Mouse (Mus musculus): ENCODE data around the gene Dcakd. TPM values are rescaled to one million over a fixed set of nuclear protein-coding genes. Genes with fewer than 3 reads are reported as not detected.
A peak's percentile ranks its signal among the peaks of the same experiment; 100 is the strongest.

Dcakd gene
- polyA plus RNA-seq, 1 experiment from 2014 or later, result 276 TPM

- peak; percentile 65 for DNase-seq (ENCODE audit: low spot score)
- peaks cover 26% of the 10 kb centered on the region for H3K4me1 ChIP-seq (replicated peaks; ENCODE audit: control insufficient read depth, insufficient read depth, low read length)
- peak overlapping the region; percentile 55 for H3K9ac ChIP-seq (ENCODE audit: low read length)
Observed at GRCm38 (mm10) chr11:102945306-102946264, 82.5 kb downstream of the Dcakd start.

More at GRCm38 (mm10) chr11:102945306-102946264, 82.5 kb downstream of the Dcakd start:
- H3K9me3 ChIP-seq (ENCODE audit: control insufficient read depth, low read length), result no peaks in the 10 kb centered on the region
- peak overlapping the region; percentile 31 for H3K4me3 ChIP-seq (ENCODE audit: low read depth, low read length)
- peak overlapping the region; percentile 56 for H3K4me2 ChIP-seq (ENCODE audit: low read depth, low read length, severe bottlenecking)
- peaks cover 39% of the 10 kb centered on the region for H3K27me3 ChIP-seq (ENCODE audit: control insufficient read depth, insufficient read depth, low read length)
- WGBS, result 1% methylated on average over 51 of the region's 54 CpGs
- H3K36me3 ChIP-seq (ENCODE audit: control insufficient read depth, insufficient read depth, low read length), result no peaks in the 10 kb centered on the region
- no peak for ATAC-seq (replicated peaks; ENCODE audit: low FRiP score)
- H3K27ac ChIP-seq (ENCODE audit: low read depth, low read length), result no peak overlapping the region

Small RNA genes within 50 kb of the gene (microRNA-seq; reads per million reads assigned to microRNA genes)
- gene Mir6931 (ENCODE audit: insufficient number of aligned reads), result not detected

Other genes with a start within 250 kb of the Dcakd start
- 95.7 and 96.1 TPM in 2 replicates for gene Gjc1, start 208.6 kb downstream of the Dcakd start, polyA plus RNA-seq (2014; fragmentation: Nextera tagmentation; extraction: Ambion mirVana)
- gene Higd1b, start 192.5 kb downstream of the Dcakd start, polyA plus RNA-seq (2014; fragmentation: Nextera tagmentation; extraction: Ambion mirVana), result not detected in 2 replicates
- gene Eftud2, start 147.3 kb downstream of the Dcakd start, polyA plus RNA-seq (2014; fragmentation: Nextera tagmentation; extraction: Ambion mirVana), result 317 and 330 TPM in 2 replicates
- gene Ccdc103, start 147.1 kb downstream of the Dcakd start, polyA plus RNA-seq (2014; fragmentation: Nextera tagmentation; extraction: Ambion mirVana), result 2.3 and 3.5 TPM in 2 replicates
- not detected in 2 replicates for gene Fam187a, start 143.2 kb downstream of the Dcakd start, polyA plus RNA-seq (2014; fragmentation: Nextera tagmentation; extraction: Ambion mirVana)
- 0.09 TPM in 1 of 2 replicates, not detected in the other for gene Gfap, start 127.4 kb downstream of the Dcakd start, polyA plus RNA-seq (2014; fragmentation: Nextera tagmentation; extraction: Ambion mirVana)
- 13.0 and 13.3 TPM in 2 replicates for gene Kif18b, start 103.2 kb downstream of the Dcakd start, polyA plus RNA-seq (2014; fragmentation: Nextera tagmentation; extraction: Ambion mirVana)
- 3.9 and 4.5 TPM in 2 replicates for gene C1ql1, start 81.6 kb downstream of the Dcakd start, polyA plus RNA-seq (2014; fragmentation: Nextera tagmentation; extraction: Ambion mirVana)
- gene Nmt1, start 143 bp downstream of the Dcakd start, polyA plus RNA-seq (2014; fragmentation: Nextera tagmentation; extraction: Ambion mirVana), result 53.8 and 58.6 TPM in 2 replicates
- gene Plcd3, start 73.3 kb upstream of the Dcakd start, polyA plus RNA-seq (2014; fragmentation: Nextera tagmentation; extraction: Ambion mirVana), result 0.69 and 0.86 TPM in 2 replicates
- 7.8 and 8.1 TPM in 2 replicates for gene Acbd4, start 73.3 kb upstream of the Dcakd start, polyA plus RNA-seq (2014; fragmentation: Nextera tagmentation; extraction: Ambion mirVana)
- 3.9 and 4.6 TPM in 2 replicates for gene Hexim1, start 87.9 kb upstream of the Dcakd start, polyA plus RNA-seq (2014; fragmentation: Nextera tagmentation; extraction: Ambion mirVana)
- gene Hexim2, start 104.1 kb upstream of the Dcakd start, polyA plus RNA-seq (2014; fragmentation: Nextera tagmentation; extraction: Ambion mirVana), result 8.7 and 9.2 TPM in 2 replicates
- 0.76 and 1.8 TPM in 2 replicates for gene Fmnl1, start 142.8 kb upstream of the Dcakd start, polyA plus RNA-seq (2014; fragmentation: Nextera tagmentation; extraction: Ambion mirVana)
- 0.23 and 0.32 TPM in 2 replicates for gene 1700023F06Rik, start 180.2 kb upstream of the Dcakd start, polyA plus RNA-seq (2014; fragmentation: Nextera tagmentation; extraction: Ambion mirVana)
- gene Spata32, start 190.1 kb upstream of the Dcakd start, polyA plus RNA-seq (2014; fragmentation: Nextera tagmentation; extraction: Ambion mirVana), result not detected in 2 replicates
- gene Map3k14, start 239.1 kb upstream of the Dcakd start, polyA plus RNA-seq (2014; fragmentation: Nextera tagmentation; extraction: Ambion mirVana), result 3.8 and 4.6 TPM in 2 replicates

Data from forebrain, embryonic 11.5 days (tissue).